Mouse (Mus musculus): ENCODE results near the gene Vmn2r112. TPM values are rescaled to one million over a fixed set of nuclear protein-coding genes. Genes with fewer than 3 reads are reported as not detected.
"Not testable (repeated sequence)": the region's sequence is repeated elsewhere in the genome, so short reads cannot be mapped to it uniquely, and the experiment has no call there.

Gene Vmn2r112
- not detected for total RNA-seq (2021)

- DNase-seq, result not testable (repeated sequence)
Measured at GRCm38 (mm10) chr17:22600651-22601050, at the start of gene Vmn2r112. TSS of gene Vmn2r112 (plus strand) at chr17:22600951.

GRCm38 (mm10) chr17:22573382-22573781 is 27.4 kb upstream of the Vmn2r112 start, which contains the start of gene Vmn2r111:
TSS of gene Vmn2r111 (minus strand) at chr17:22573482.
- DNase-seq, result not testable (repeated sequence)

GRCm38 (mm10) chr17:22630646-22631045 is 29.9 kb downstream of the Vmn2r112 start:
- no peak for DNase-seq

Other genes with a start within 250 kb of the Vmn2r112 start
- 10 to 100 TPM; 10.2 to 11.6 TPM for gene Zfp944, start 239.6 kb upstream of the Vmn2r112 start, total RNA-seq (2021)
- 10 to 100 TPM; 12.6 to 12.9 TPM for gene Zfp758, start 239.5 kb upstream of the Vmn2r112 start, total RNA-seq (2021)
- 10 to 100 TPM; 10.9 to 12.3 TPM for gene Zfp946, start 176.7 kb upstream of the Vmn2r112 start, total RNA-seq (2021)
- gene Vmn2r111, start 27.5 kb upstream of the Vmn2r112 start, total RNA-seq (2021), result not detected

Data from layer of hippocampus, postnatal 36 days (tissue).